Mouse (Mus musculus): Measurements from ENCODE around the gene Cnst.

The Cnst gene

GRCm38 (mm10) chr1:179553197-179553948 is 7.2 kb downstream of the Cnst start:
- DNase-seq (ENCODE audit: low spot score): no peak

- DNase-seq (ENCODE audit: low spot score): no peak
Observed at GRCm38 (mm10) chr1:179553949-179554347, 7.8 kb downstream of the Cnst start.

- DNase-seq (ENCODE audit: low spot score): no peak
Observed at GRCm38 (mm10) chr1:179556921-179557320, 10.8 kb downstream of the Cnst start.

GRCm38 (mm10) chr1:179559446-179560194 is 13.4 kb downstream of the Cnst start:
- no peak for DNase-seq (ENCODE audit: low spot score)

- DNase-seq (ENCODE audit: low spot score): no peak
Observed at GRCm38 (mm10) chr1:179560845-179561430, 14.8 kb downstream of the Cnst start.

GRCm38 (mm10) chr1:179563211-179563610 is 17.0 kb downstream of the Cnst start:
- DNase-seq (ENCODE audit: low spot score): no peak

- DNase-seq (ENCODE audit: low spot score): no peak
Observed at GRCm38 (mm10) chr1:179563926-179564325, 17.8 kb downstream of the Cnst start.

- no peak for DNase-seq (ENCODE audit: low spot score)
Observed at GRCm38 (mm10) chr1:179567558-179567957, 21.4 kb downstream of the Cnst start.

GRCm38 (mm10) chr1:179568690-179569398 is 22.7 kb downstream of the Cnst start:
- DNase-seq (ENCODE audit: low spot score): peak; percentile 38

- DNase-seq (ENCODE audit: low spot score): no peak
Observed at GRCm38 (mm10) chr1:179570482-179570881, 24.3 kb downstream of the Cnst start.

GRCm38 (mm10) chr1:179571686-179572085 is 25.5 kb downstream of the Cnst start:
- DNase-seq (ENCODE audit: low spot score): no peak

GRCm38 (mm10) chr1:179573650-179574206 is 27.6 kb downstream of the Cnst start:
- DNase-seq (ENCODE audit: low spot score): no peak

GRCm38 (mm10) chr1:179578625-179579024 is 32.5 kb downstream of the Cnst start:
- no peak for DNase-seq (ENCODE audit: low spot score)

GRCm38 (mm10) chr1:179580200-179580599 is 34.0 kb downstream of the Cnst start:
- no peak for DNase-seq (ENCODE audit: low spot score)

GRCm38 (mm10) chr1:179581422-179581821 is 35.3 kb downstream of the Cnst start:
- DNase-seq (ENCODE audit: low spot score): no peak

- no peak for DNase-seq (ENCODE audit: low spot score)
Observed at GRCm38 (mm10) chr1:179582021-179582433, 35.9 kb downstream of the Cnst start.

GRCm38 (mm10) chr1:179583090-179583489 is 36.9 kb downstream of the Cnst start:
- DNase-seq (ENCODE audit: low spot score): no peak

GRCm38 (mm10) chr1:179584220-179584619 is 38.0 kb downstream of the Cnst start:
- no peak for DNase-seq (ENCODE audit: low spot score)

GRCm38 (mm10) chr1:179585646-179586045 is 39.5 kb downstream of the Cnst start:
- no peak for DNase-seq (ENCODE audit: low spot score)

- no peak for DNase-seq (ENCODE audit: low spot score)
Observed at GRCm38 (mm10) chr1:179586430-179587095, 40.4 kb downstream of the Cnst start.

GRCm38 (mm10) chr1:179588230-179588629 is 42.1 kb downstream of the Cnst start:
- DNase-seq (ENCODE audit: low spot score): no peak

Data from yolk sac, embryonic 10.5 days (tissue).